Mouse (Mus musculus) left cerebral cortex, adult 18-20 months (tissue): ENCODE results near the gene Plekha1. TPM values are rescaled to one million over a fixed set of nuclear protein-coding genes. Genes with fewer than 3 reads are reported as not detected.

ENCODE experiments used
- DNase-seq, 2 experiments: peaks; one replicate each; pipeline ENCODE4 v3.0.0; 2021 to 2022; ENCODE audit warnings: low spot score in 2 of 2, mixed read lengths in 1 of 2
- total RNA-seq, 2 experiments: library from RNA; stranded (reverse); gene quantifications; 2 replicates each; pipeline ENCODE4 v1.2.3; 2021

Gene Plekha1
- total RNA-seq, 2 experiments from 2014 or later, result 85.4 to 92.8 TPM

GRCm38 (mm10) chr7:130914693-130915363 lies 49.3 kb downstream of the Plekha1 start:
- DNase-seq, result no peak

GRCm38 (mm10) chr7:130918260-130918659 lies 52.7 kb downstream of the Plekha1 start:
- DNase-seq, result no peak

- DNase-seq, result peak; percentile 55 to 59
Observed at GRCm38 (mm10) chr7:130922981-130923731, 57.6 kb downstream of the Plekha1 start.

GRCm38 (mm10) chr7:130930401-130930800 lies 64.8 kb downstream of the Plekha1 start:
- DNase-seq, result no peak

- DNase-seq, result no peak
Observed at GRCm38 (mm10) chr7:130932921-130933320, 67.4 kb downstream of the Plekha1 start.

GRCm38 (mm10) chr7:130934654-130935053 lies 69.1 kb downstream of the Plekha1 start:
- no peak for DNase-seq

GRCm38 (mm10) chr7:130935421-130935792 lies 69.9 kb downstream of the Plekha1 start:
- no peak for DNase-seq

- peak; percentile 77 to 78 for DNase-seq
Observed at GRCm38 (mm10) chr7:130935793-130936471, 70.4 kb downstream of the Plekha1 start, which contains the start of gene Htra1. Gene Htra1, plus strand, starts transcription at chr7:130936111.

GRCm38 (mm10) chr7:130936472-130936951 lies 71.0 kb downstream of the Plekha1 start:
- peak in 1 of 2 experiments; percentile 34 for DNase-seq

GRCm38 (mm10) chr7:130937266-130937841 lies 71.8 kb downstream of the Plekha1 start:
- DNase-seq, result no peak

GRCm38 (mm10) chr7:130938005-130938404 lies 72.4 kb downstream of the Plekha1 start:
- DNase-seq, result no peak

- DNase-seq, result no peak
Observed at GRCm38 (mm10) chr7:130938896-130939295, 73.3 kb downstream of the Plekha1 start.

- no peak for DNase-seq
Observed at GRCm38 (mm10) chr7:130940733-130941132, 75.2 kb downstream of the Plekha1 start.

- no peak for DNase-seq
Observed at GRCm38 (mm10) chr7:130943280-130943895, 77.8 kb downstream of the Plekha1 start.

GRCm38 (mm10) chr7:130944766-130945475 lies 79.4 kb downstream of the Plekha1 start:
- DNase-seq, result no peak

- DNase-seq, result no peak
Observed at GRCm38 (mm10) chr7:130945730-130946129, 80.2 kb downstream of the Plekha1 start.

GRCm38 (mm10) chr7:130946303-130946702 lies 80.7 kb downstream of the Plekha1 start:
- DNase-seq, result no peak

- no peak for DNase-seq
Observed at GRCm38 (mm10) chr7:130948563-130949208, 83.1 kb downstream of the Plekha1 start.

- peak in 1 of 2 experiments; percentile 46 for DNase-seq
Observed at GRCm38 (mm10) chr7:130949331-130949751, 83.8 kb downstream of the Plekha1 start.

GRCm38 (mm10) chr7:130950482-130950881 lies 84.9 kb downstream of the Plekha1 start:
- DNase-seq, result no peak
